Comparison of ENCODE assay signal across 9 mouse cellular contexts in genomic region chr12:33008305-33009110, GRCm38 (mm10). TPM values are rescaled to one million over a fixed set of nuclear protein-coding genes. Genes with fewer than 3 reads are reported as not detected.
DNase-seq lines count a peak whose midpoint lies in the region; ATAC-seq lines count a peak whose summit lies in the region.
"Had no signal": no experiment of that assay in that cellular context is flagged by ENCODE, and none has a peak within 500 bp of the region (broad histone marks: within the 10 kb centered on the region; RNA-seq: fewer than 3 reads in every experiment).

No protein-coding gene starts in this region.

- WGBS in intestine, embryonic 15.5 days = 48% methylated on average over 7 of the region's 7 CpGs
- WGBS in limb, embryonic 13.5 days = 54% methylated on average over 7 of the region's 7 CpGs

- ATAC-seq in intestine, embryonic 15.5 days = peak; percentile 84
- ATAC-seq in limb, embryonic 13.5 days (ENCODE audit: low FRiP score, low read depth) = peak; percentile 50

- DNase-seq in layer of hippocampus, adult 8-10 months (ENCODE audit: low spot score in 2 of 2) = peak; percentile 42 to 52
- no peak for DNase-seq in layer of hippocampus, postnatal 25 days (ENCODE audit: extremely low spot score in 1 of 2, low spot score in 1 of 2)
- DNase-seq in urinary bladder, adult 18-20 months (ENCODE audit: low spot score in 2 of 2) = peak; percentile 78 to 84
- no peak for DNase-seq in gastrocnemius, adult 18-20 months (ENCODE audit: low spot score)
- DNase-seq in cerebellum, adult 18-20 months = no peak
- DNase-seq in heart, adult 9 months (ENCODE audit: low spot score in 2 of 2) = no peak

- no peaks in the 10 kb centered on the region for H3K9me3 ChIP-seq in intestine, embryonic 15.5 days
- no peaks in the 10 kb centered on the region for H3K9me3 ChIP-seq in limb, embryonic 13.5 days

- no peaks in the 10 kb centered on the region; the same call in 1 of the 2 replicates for H3K4me1 ChIP-seq in intestine, embryonic 15.5 days (replicated peaks)
- H3K4me1 ChIP-seq in limb, embryonic 13.5 days = peaks cover 16% of the 10 kb centered on the region

- H3K4me3 ChIP-seq in intestine, embryonic 15.5 days (replicated peaks) = no peak overlapping the region
- no peak overlapping the region for H3K4me3 ChIP-seq in limb, embryonic 13.5 days
- H3K4me3 ChIP-seq: megakaryocyte, embryonic 14.5 days had no signal

- H3K27me3 ChIP-seq in intestine, embryonic 15.5 days (replicated peaks) = no peaks in the 10 kb centered on the region
- H3K27me3 ChIP-seq in limb, embryonic 13.5 days = no peaks in the 10 kb centered on the region

- no peak overlapping the region for H3K9ac ChIP-seq in intestine, embryonic 15.5 days
- H3K9ac ChIP-seq in limb, embryonic 13.5 days = no peak overlapping the region

- H3K4me2 ChIP-seq in intestine, embryonic 15.5 days (replicated peaks) = no peak overlapping the region
- H3K4me2 ChIP-seq in limb, embryonic 13.5 days (replicated peaks) = no peak overlapping the region

- H3K36me3 ChIP-seq in intestine, embryonic 15.5 days = no peaks in the 10 kb centered on the region
- H3K36me3 ChIP-seq in limb, embryonic 13.5 days = no peaks in the 10 kb centered on the region

- H3K27ac ChIP-seq in intestine, embryonic 15.5 days = 0 out of 2 replicates have a peak overlapping the region, but pooled peaks have one; percentile 32
- peak overlapping the region; percentile 33; the same call in 1 of the 2 replicates for H3K27ac ChIP-seq in limb, embryonic 13.5 days

RNA-seq across cellular contexts. Expression of gene Sypl, which starts 54.8 kb away (rescaled TPM):
- 10 to 100 TPM; 44.9 to 53.8 (median 50.0) TPM for total RNA-seq in layer of hippocampus, adult 8-10 months (2022)
- total RNA-seq in layer of hippocampus, postnatal 25 days (2021) = 10 to 100 TPM; 41.2 to 44.4 TPM
- 157 and 159 TPM in 2 replicates for polyA plus RNA-seq in intestine, embryonic 15.5 days (2015; fragmentation: Nextera tagmentation; extraction: Ambion mirVana)
- polyA plus RNA-seq in limb, embryonic 13.5 days (2015; fragmentation: Nextera tagmentation; extraction: Ambion mirVana) = 79.6 and 81.2 TPM in 2 replicates
- total RNA-seq in gastrocnemius, adult 18-20 months (2021) = 100 to 1,000 TPM; 168 to 201 TPM

Comparison
In these comparisons a context has a peak if more than half of its experiments do, and no peak if none do; other contexts are left out.
1. DNase-seq: peak in layer of hippocampus, adult 8-10 months (2 of 2) and urinary bladder, adult 18-20 months (2 of 2); none in layer of hippocampus, postnatal 25 days (0 of 2), gastrocnemius, adult 18-20 months (single experiment), cerebellum, adult 18-20 months (0 of 2) and heart, adult 9 months (0 of 2).